Mouse (Mus musculus) neural tube, embryonic 12.5 days (tissue): ENCODE measurements at regions not wholly inside any gene's neighbourhood (a gene's known extent, or its start where the extent isn't known, plus 50 kb on each side); places are given as distances from the start of the nearest gene placed in this dataset.

ENCODE experiments used
- ATAC-seq: fragments of 200-750 bp; cut with Nextera tagmentation; 2 replicates; pipeline ENCODE4 v1.8.0; 2017; ENCODE audit warnings: low read depth, mild to moderate bottlenecking, moderate TSS enrichment, moderate library complexity; ENCODE audit not compliant: low FRiP score
- H3K27ac ChIP-seq: fragments of 300-500 bp; sonication (generic); 2 replicates; pipeline ENCODE4 v1.5.1; 2016
- H3K27me3 ChIP-seq: fragments of 300-500 bp; sonication (generic); replicated peaks from 2 replicates; pipeline ENCODE4 v1.6.1; 2016; ENCODE audit warnings: mild to moderate bottlenecking
- H3K36me3 ChIP-seq: fragments of 300-500 bp; sonication (generic); 2 replicates; pipeline ENCODE4 v1.6.1; 2016; ENCODE audit warnings: mild to moderate bottlenecking
- H3K4me1 ChIP-seq: fragments of 300-500 bp; sonication (generic); 2 replicates; pipeline ENCODE4 v1.6.1; 2016
- H3K4me2 ChIP-seq: fragments of 300-500 bp; sonication (generic); replicated peaks from 2 replicates; pipeline ENCODE4 v1.6.1; 2016; ENCODE audit warnings: mild to moderate bottlenecking
- H3K4me3 ChIP-seq: fragments of 300-500 bp; sonication (generic); 2 replicates; pipeline ENCODE4 v1.5.1; 2016
- H3K9ac ChIP-seq: fragments of 300-500 bp; sonication (generic); 2 replicates; pipeline ENCODE4 v1.6.1; 2016; ENCODE audit warnings: mild to moderate bottlenecking
- H3K9me3 ChIP-seq: fragments of 300-500 bp; sonication (generic); 2 replicates; pipeline ENCODE4 v1.6.1; 2016; ENCODE audit warnings: mild to moderate bottlenecking
- WGBS: fragments of 180-500 bp; shearing (Covaris S2); methylation state at CpG from one replicate; pipeline ENCODE4 v1.1.7; 2016; 5-methylcytosine and 5-hydroxymethylcytosine counted together

GRCm38 (mm10) chr6:93223610-93224550 is 280.6 kb upstream of the Adamts9 start:
- H3K4me3 ChIP-seq: no peak overlapping the region
- H3K4me1 ChIP-seq: peaks cover 17% of the 10 kb centered on the region
- H3K9me3 ChIP-seq: no peaks in the 10 kb centered on the region
- no peaks in the 10 kb centered on the region for H3K36me3 ChIP-seq
- no peak overlapping the region for H3K9ac ChIP-seq
- peak; percentile 91 for ATAC-seq
- no peak overlapping the region for H3K4me2 ChIP-seq
- 26% methylated on average over 8 of the region's 8 CpGs for WGBS
- H3K27me3 ChIP-seq: no peaks in the 10 kb centered on the region
- no peak overlapping the region for H3K27ac ChIP-seq

GRCm38 (mm10) chr6:93218015-93218593 is 274.8 kb upstream of the Adamts9 start:
- WGBS: 58% methylated on average over 4 of the region's 4 CpGs
- H3K27ac ChIP-seq: no peak overlapping the region
- H3K9ac ChIP-seq: no peak overlapping the region
- H3K27me3 ChIP-seq: no peaks in the 10 kb centered on the region
- no peaks in the 10 kb centered on the region for H3K36me3 ChIP-seq
- H3K9me3 ChIP-seq: no peaks in the 10 kb centered on the region
- no peak overlapping the region for H3K4me3 ChIP-seq
- ATAC-seq: no peak
- 0 out of 2 replicates have a peak, but pooled peaks cover 5% of the 10 kb centered on the region for H3K4me1 ChIP-seq
- no peak overlapping the region for H3K4me2 ChIP-seq

- Histone ChIP-seq H3K4me2 (no peak overlapping the region), H3K4me3 (no peak overlapping the region), H3K9me3 (no peaks in the 10 kb centered on the region), H3K27me3 (no peaks in the 10 kb centered on the region), H3K27ac (no peak overlapping the region), H3K36me3 (no peaks in the 10 kb centered on the region), H3K4me1 (no peaks in the 10 kb centered on the region), H3K9ac (no peak overlapping the region)
- WGBS: 91% methylated on average over 1 of the region's 1 CpGs
- no peak for ATAC-seq
These were observed 257.6 kb upstream of the Adamts9 start for GRCm38 (mm10) chr6:93200886-93201285.

- 82% methylated on average over 6 of the region's 6 CpGs for WGBS
- no peak for ATAC-seq
- Histone ChIP-seq H3K36me3 (no peaks in the 10 kb centered on the region), H3K9me3 (no peaks in the 10 kb centered on the region), H3K27ac (no peak overlapping the region), H3K4me3 (no peak overlapping the region), H3K4me1 (no peaks in the 10 kb centered on the region), H3K9ac (no peak overlapping the region), H3K4me2 (no peak overlapping the region), H3K27me3 (no peaks in the 10 kb centered on the region)
These were observed 251.4 kb upstream of the Adamts9 start for GRCm38 (mm10) chr6:93194741-93195140.

GRCm38 (mm10) chr6:93192980-93193379 is 249.7 kb upstream of the Adamts9 start:
- no peaks in the 10 kb centered on the region for H3K27me3 ChIP-seq
- no peak for ATAC-seq
- H3K36me3 ChIP-seq: no peaks in the 10 kb centered on the region
- H3K4me1 ChIP-seq: no peaks in the 10 kb centered on the region
- no peak overlapping the region for H3K27ac ChIP-seq
- no peak overlapping the region for H3K4me3 ChIP-seq
- H3K4me2 ChIP-seq: no peak overlapping the region
- 64% methylated on average over 2 of the region's 2 CpGs for WGBS
- no peak overlapping the region for H3K9ac ChIP-seq
- H3K9me3 ChIP-seq: no peaks in the 10 kb centered on the region

- WGBS: 92% methylated on average over 2 of the region's 2 CpGs
- H3K36me3 ChIP-seq: no peaks in the 10 kb centered on the region
- H3K27me3 ChIP-seq: no peaks in the 10 kb centered on the region
These were observed 247.7 kb upstream of the Adamts9 start for GRCm38 (mm10) chr6:93190986-93191385.

GRCm38 (mm10) chr6:93168526-93168925 is 225.2 kb upstream of the Adamts9 start:
- WGBS: 93% methylated on average over 5 of the region's 5 CpGs
- Histone ChIP-seq H3K4me2 (no peak overlapping the region), H3K27me3 (no peaks in the 10 kb centered on the region), H3K9ac (no peak overlapping the region), H3K36me3 (no peaks in the 10 kb centered on the region), H3K4me3 (no peak overlapping the region), H3K4me1 (no peaks in the 10 kb centered on the region), H3K9me3 (no peaks in the 10 kb centered on the region), H3K27ac (no peak overlapping the region)
- ATAC-seq: no peak

More at GRCm38 (mm10) chr6:93190986-93191385, 247.7 kb upstream of the Adamts9 start:
- Histone ChIP-seq H3K4me1 (no peaks in the 10 kb centered on the region), H3K9me3 (no peaks in the 10 kb centered on the region), H3K9ac (no peak overlapping the region), H3K4me2 (no peak overlapping the region), H3K27ac (no peak overlapping the region), H3K4me3 (no peak overlapping the region)
- ATAC-seq: no peak

- Histone ChIP-seq H3K9ac (no peak overlapping the region), H3K36me3 (no peaks in the 10 kb centered on the region), H3K27ac (no peak overlapping the region), H3K4me1 (no peaks in the 10 kb centered on the region), H3K27me3 (no peaks in the 10 kb centered on the region), H3K4me2 (no peak overlapping the region), H3K4me3 (no peak overlapping the region), H3K9me3 (no peaks in the 10 kb centered on the region)
- no peak for ATAC-seq
- WGBS: 45% methylated on average over 7 of the region's 7 CpGs
These were observed 224.0 kb upstream of the Adamts9 start for GRCm38 (mm10) chr6:93167281-93167680.

- ATAC-seq: no peak
- H3K4me3 ChIP-seq: no peak overlapping the region
- no peak overlapping the region for H3K27ac ChIP-seq
- no peak overlapping the region for H3K9ac ChIP-seq
- 80% methylated on average over 4 of the region's 4 CpGs for WGBS
- no peaks in the 10 kb centered on the region for H3K27me3 ChIP-seq
- no peaks in the 10 kb centered on the region for H3K4me1 ChIP-seq
- H3K9me3 ChIP-seq: no peaks in the 10 kb centered on the region
- H3K36me3 ChIP-seq: no peaks in the 10 kb centered on the region
- no peak overlapping the region for H3K4me2 ChIP-seq
These were observed 222.7 kb upstream of the Adamts9 start for GRCm38 (mm10) chr6:93165942-93166341.

- WGBS: 89% methylated on average over 5 of the region's 5 CpGs
- Histone ChIP-seq H3K4me1 (no peaks in the 10 kb centered on the region), H3K9ac (no peak overlapping the region), H3K27ac (no peak overlapping the region), H3K4me2 (no peak overlapping the region), H3K36me3 (no peaks in the 10 kb centered on the region), H3K9me3 (no peaks in the 10 kb centered on the region), H3K27me3 (no peaks in the 10 kb centered on the region), H3K4me3 (no peak overlapping the region)
- no peak for ATAC-seq
These were observed 209.3 kb upstream of the Adamts9 start for GRCm38 (mm10) chr6:93152431-93153208.

- no peaks in the 10 kb centered on the region for H3K27me3 ChIP-seq
- no peak overlapping the region for H3K4me3 ChIP-seq
- H3K27ac ChIP-seq: no peak overlapping the region
- no peak overlapping the region for H3K4me2 ChIP-seq
- H3K9me3 ChIP-seq: no peaks in the 10 kb centered on the region
- 48% methylated on average over 2 of the region's 2 CpGs for WGBS
- no peaks in the 10 kb centered on the region for H3K4me1 ChIP-seq
- H3K36me3 ChIP-seq: no peaks in the 10 kb centered on the region
- no peak overlapping the region for H3K9ac ChIP-seq
- ATAC-seq: no peak
These were observed 207.2 kb upstream of the Adamts9 start for GRCm38 (mm10) chr6:93150531-93150930.

GRCm38 (mm10) chr6:93149956-93150355 is 206.7 kb upstream of the Adamts9 start:
- no peak for ATAC-seq
- Histone ChIP-seq H3K27ac (no peak overlapping the region), H3K4me1 (no peaks in the 10 kb centered on the region), H3K4me3 (no peak overlapping the region), H3K4me2 (no peak overlapping the region), H3K27me3 (no peaks in the 10 kb centered on the region), H3K9ac (no peak overlapping the region), H3K36me3 (no peaks in the 10 kb centered on the region), H3K9me3 (no peaks in the 10 kb centered on the region)
- 57% methylated on average over 4 of the region's 4 CpGs for WGBS
